Mouse (Mus musculus) midbrain, embryonic 12.5 days (tissue): ENCODE measurements around the gene Ttyh1. TPM values are rescaled to one million over a fixed set of nuclear protein-coding genes. Genes with fewer than 3 reads are reported as not detected.

Experiments
- ATAC-seq: fragments of 200-750 bp; cut with Nextera tagmentation; 2 replicates; pipeline ENCODE4 v1.8.0; 2017; ENCODE audit warnings: low read depth, moderate TSS enrichment, moderate library complexity; ENCODE audit not compliant: low FRiP score
- H3K27ac ChIP-seq: fragments of 300-500 bp; sonication (generic); replicated peaks from 2 replicates; pipeline ENCODE4 v1.5.1; 2016; ENCODE audit warnings: mild to moderate bottlenecking
- H3K27me3 ChIP-seq: fragments of 300-500 bp; sonication (generic); 2 replicates; pipeline ENCODE4 v1.6.1; 2016; ENCODE audit warnings: mild to moderate bottlenecking
- H3K36me3 ChIP-seq: fragments of 300-500 bp; sonication (generic); 2 replicates; pipeline ENCODE4 v1.6.1; 2016
- H3K4me1 ChIP-seq: fragments of 300-500 bp; sonication (generic); 2 replicates; pipeline ENCODE4 v1.6.1; 2016
- H3K4me2 ChIP-seq: fragments of 300-500 bp; sonication (generic); replicated peaks from 2 replicates; pipeline ENCODE4 v1.6.1; 2016; ENCODE audit warnings: mild to moderate bottlenecking, moderate library complexity
- H3K4me3 ChIP-seq: fragments of 300-500 bp; sonication (generic); 2 replicates; pipeline ENCODE4 v1.5.1; 2016; ENCODE audit warnings: mild to moderate bottlenecking
- H3K9ac ChIP-seq: fragments of 300-500 bp; sonication (generic); replicated peaks from 2 replicates; pipeline ENCODE4 v1.6.1; 2016; ENCODE audit warnings: mild to moderate bottlenecking, moderate library complexity
- H3K9me3 ChIP-seq: fragments of 300-500 bp; sonication (generic); 2 replicates; pipeline ENCODE4 v1.6.1; 2016; ENCODE audit warnings: mild to moderate bottlenecking
- WGBS: fragments of 180-500 bp; shearing (Covaris S2); methylation state at CpG from one replicate; pipeline ENCODE4 v1.1.7; 2016; 5-methylcytosine and 5-hydroxymethylcytosine counted together
- polyA plus RNA-seq: library from polyadenylated mRNA; unstranded; fragments of >200 nt; fragmentation: Nextera tagmentation; extraction: Ambion mirVana; gene quantifications from 2 replicates; pipeline ENCODE4 v1.2.1, GENCODE M21; 2016

Ttyh1 gene
- polyA plus RNA-seq, 1 experiment from 2014 or later, result 79.8 TPM

DNA sequence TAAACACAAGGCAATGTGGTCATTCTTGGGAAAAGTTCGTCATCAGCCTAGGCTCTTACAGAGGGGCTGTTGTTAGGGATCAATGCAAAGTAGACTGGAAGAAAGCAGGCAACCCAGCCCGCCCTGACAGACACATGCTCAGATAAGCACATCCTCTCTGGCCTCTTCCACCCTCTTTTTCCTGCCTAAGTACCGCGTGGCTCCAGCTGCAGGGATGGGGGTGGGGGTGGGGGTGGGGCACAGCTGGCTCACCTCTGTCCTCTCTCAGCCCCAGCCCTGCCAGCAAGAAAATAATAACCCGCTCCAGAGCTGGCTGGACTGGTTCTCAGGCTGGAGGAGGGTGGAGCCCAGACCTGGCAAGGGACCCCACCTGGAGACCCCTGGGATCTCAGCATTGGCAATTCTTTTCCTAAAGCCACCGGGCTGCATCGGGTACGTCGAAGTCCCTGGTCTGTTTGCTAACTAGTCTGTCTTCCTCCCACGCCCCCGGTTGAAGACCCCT, 44.4 kb downstream of the Ttyh1 start:
- H3K27me3 ChIP-seq, result 0 out of 2 replicates have a peak, but pooled peaks cover 9% of the 10 kb centered on the region
- no peaks in the 10 kb centered on the region for H3K36me3 ChIP-seq
- H3K4me2 ChIP-seq, result peak overlapping the region; percentile 39
- no peak overlapping the region for H3K27ac ChIP-seq
- ATAC-seq, result peak; percentile 44
- H3K4me3 ChIP-seq, result peak overlapping the region; percentile 29
- H3K9me3 ChIP-seq, result no peaks in the 10 kb centered on the region
- H3K9ac ChIP-seq, result no peak overlapping the region
- peaks cover 16% of the 10 kb centered on the region for H3K4me1 ChIP-seq
- 1% methylated on average over 11 of the region's 11 CpGs for WGBS

DNA sequence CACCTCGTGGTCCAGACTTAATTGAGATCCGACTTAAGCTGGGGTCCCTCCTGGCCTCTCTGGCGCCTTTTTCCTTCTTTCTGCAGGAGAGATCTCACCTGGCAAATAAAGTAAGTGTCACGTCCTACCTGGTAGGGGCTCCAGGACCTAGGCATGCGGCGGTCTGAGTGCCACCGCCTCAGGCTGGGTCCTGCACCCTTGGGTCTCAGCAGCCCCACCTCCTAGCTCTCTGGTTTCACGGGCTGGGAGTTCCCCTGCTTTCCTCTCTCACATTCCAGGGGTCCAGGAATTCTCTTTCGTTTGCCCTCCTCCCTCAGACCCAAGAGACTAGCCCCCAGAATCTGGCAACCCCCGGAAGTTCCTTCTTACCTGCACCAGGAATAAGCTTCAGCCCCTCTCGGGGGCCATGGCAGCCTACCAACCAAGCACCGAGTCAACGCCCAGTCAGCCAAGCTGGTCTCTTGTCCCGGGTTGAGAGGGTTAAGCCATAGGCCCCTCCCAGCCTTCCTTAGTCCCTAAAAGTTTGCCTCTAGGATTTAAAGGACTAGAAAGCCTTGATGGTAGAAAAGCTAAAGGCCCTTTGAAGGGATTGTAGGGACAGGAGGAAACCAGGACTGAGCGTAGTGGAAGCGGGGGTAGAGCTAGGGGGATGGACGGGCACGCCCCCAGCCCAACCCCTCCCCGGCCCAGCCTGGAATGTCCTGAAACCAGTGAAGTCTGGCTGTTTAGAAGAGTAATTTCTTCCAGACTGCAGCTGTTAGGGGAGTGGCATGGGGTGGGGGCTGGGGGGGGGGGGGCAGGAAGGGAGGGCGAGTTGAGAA, 45.1 kb downstream of the Ttyh1 start, which contains the start of gene Cdc42ep5:
Cdc42ep5 (minus strand) TSS at position 771 of the 821 bp plus-strand sequence.
- 1% methylated on average over 19 of the region's 20 CpGs for WGBS
- 0 out of 2 replicates have a peak, but pooled peaks cover 9% of the 10 kb centered on the region for H3K27me3 ChIP-seq
- H3K9ac ChIP-seq, result peak within 1 kb of the TSS; percentile 17; the same call in 1 of the 2 replicates
- H3K4me1 ChIP-seq, result peaks cover 16% of the 10 kb centered on the region
- no peaks in the 10 kb centered on the region for H3K9me3 ChIP-seq
- ATAC-seq, result peak; percentile 77
- H3K4me2 ChIP-seq, result peak within 1 kb of the TSS; percentile 39
- H3K27ac ChIP-seq, result no peak within 1 kb of the TSS
- H3K4me3 ChIP-seq, result peak within 1 kb of the TSS; percentile 29
- H3K36me3 ChIP-seq, result no peaks in the 10 kb centered on the region

DNA sequence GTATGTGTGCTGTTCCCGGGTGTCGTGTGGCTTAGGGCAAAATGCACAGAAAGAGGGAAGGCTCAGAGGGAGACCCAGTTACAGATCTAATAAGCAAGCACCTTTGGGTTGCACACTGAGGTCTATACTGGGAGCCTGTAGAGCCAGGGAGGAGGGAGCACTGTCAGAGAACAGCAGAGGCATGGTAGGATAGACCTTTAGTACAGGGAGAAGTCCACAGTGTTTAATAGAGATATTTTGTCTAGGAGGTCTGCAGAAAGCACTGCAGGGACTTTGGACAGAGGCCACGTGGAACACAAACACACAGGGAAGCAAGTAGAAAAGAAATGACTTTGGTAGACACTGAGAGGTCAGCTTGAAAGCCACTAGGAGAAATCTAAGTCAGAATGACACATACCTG, 46.1 kb downstream of the Ttyh1 start:
- Histone ChIP-seq H3K4me1 (peaks cover 16% of the 10 kb centered on the region), H3K9ac (no peak overlapping the region), H3K4me3 (no peak overlapping the region), H3K36me3 (no peaks in the 10 kb centered on the region), H3K27me3 (0 out of 2 replicates have a peak, but pooled peaks cover 9% of the 10 kb centered on the region), H3K27ac (no peak overlapping the region), H3K9me3 (no peaks in the 10 kb centered on the region), H3K4me2 (peak overlapping the region; percentile 39)
- 17% methylated on average over 3 of the region's 3 CpGs for WGBS
- ATAC-seq, result no peak

GRCm38 (mm10) chr7:4167098-4167497, 47.9 kb downstream of the Ttyh1 start:
- Histone ChIP-seq H3K27ac (no peak overlapping the region), H3K9ac (no peak overlapping the region), H3K27me3 (0 out of 2 replicates have a peak, but pooled peaks cover 9% of the 10 kb centered on the region), H3K4me3 (no peak overlapping the region), H3K4me2 (no peak overlapping the region), H3K36me3 (no peaks in the 10 kb centered on the region), H3K9me3 (no peaks in the 10 kb centered on the region), H3K4me1 (peaks cover 16% of the 10 kb centered on the region)
- ATAC-seq, result no peak

DNA sequence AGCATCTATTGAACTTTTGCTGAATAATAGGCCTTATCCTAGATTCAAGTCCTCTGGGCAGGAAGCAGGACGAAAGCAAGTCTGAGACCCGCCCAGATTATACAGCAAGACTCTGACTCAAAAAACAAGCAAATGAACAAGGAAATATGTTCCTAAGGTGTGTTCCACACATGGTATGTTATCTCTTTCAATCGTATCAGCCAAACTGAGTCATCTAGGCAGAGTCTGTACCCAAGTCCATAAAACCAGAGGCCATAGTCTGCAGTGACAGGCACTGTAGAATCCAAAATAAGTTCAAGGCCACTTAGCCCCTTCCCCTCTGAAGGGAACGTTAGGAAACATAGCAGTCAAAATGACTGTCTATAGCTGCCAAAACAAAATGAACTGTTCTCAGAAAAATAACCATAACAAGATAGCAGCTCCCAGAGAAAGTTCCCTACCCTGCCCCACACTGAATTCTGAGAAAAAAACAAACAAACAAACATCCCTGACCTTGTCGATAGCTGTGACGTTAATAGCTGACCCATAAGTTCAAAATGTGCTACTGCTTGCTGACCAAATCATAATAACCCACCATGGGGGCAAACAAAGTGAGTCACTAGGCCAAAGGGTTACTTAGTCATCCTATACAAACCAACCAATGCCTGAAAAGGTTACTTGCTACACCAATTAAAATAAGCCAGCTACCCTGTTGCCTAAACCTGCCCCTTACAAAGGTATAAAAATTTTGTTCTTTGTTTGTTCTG, 51.2 kb downstream of the Ttyh1 start:
- Histone ChIP-seq H3K4me1 (no peaks in the 10 kb centered on the region), H3K9ac (no peak overlapping the region), H3K27ac (no peak overlapping the region), H3K36me3 (no peaks in the 10 kb centered on the region), H3K4me3 (no peak overlapping the region), H3K9me3 (no peaks in the 10 kb centered on the region), H3K27me3 (no peaks in the 10 kb centered on the region), H3K4me2 (no peak overlapping the region)
- WGBS, result 85% methylated on average over 6 of the region's 6 CpGs
- ATAC-seq, result no peak

- H3K27ac ChIP-seq, result no peak overlapping the region
- H3K27me3 ChIP-seq, result no peaks in the 10 kb centered on the region
- H3K9ac ChIP-seq, result no peak overlapping the region
- H3K36me3 ChIP-seq, result no peaks in the 10 kb centered on the region
- H3K4me2 ChIP-seq, result no peak overlapping the region
- no peak for ATAC-seq
- no peaks in the 10 kb centered on the region for H3K9me3 ChIP-seq
- H3K4me3 ChIP-seq, result no peak overlapping the region
- 49% methylated on average over 3 of the region's 3 CpGs for WGBS
- H3K4me1 ChIP-seq, result no peaks in the 10 kb centered on the region
Observed at GRCm38 (mm10) chr7:4178438-4178837, 59.2 kb downstream of the Ttyh1 start.

Other genes starting within 250 kb of the Ttyh1 start
- gene Gm14548, start 221.3 kb upstream of the Ttyh1 start, polyA plus RNA-seq, result not detected in 2 replicates
- gene Lilra6, start 203.9 kb upstream of the Ttyh1 start, polyA plus RNA-seq, result not detected in 2 replicates
- 1.4 and 1.7 TPM in 2 replicates for gene Lair1, start 56.2 kb upstream of the Ttyh1 start, polyA plus RNA-seq
- gene Leng8, start 17.6 kb downstream of the Ttyh1 start, polyA plus RNA-seq, result 121 and 130 TPM in 2 replicates
- gene Leng9, start 31.0 kb downstream of the Ttyh1 start, polyA plus RNA-seq, result 2.5 and 2.7 TPM in 2 replicates
- gene Cdc42ep5, start 45.5 kb downstream of the Ttyh1 start, polyA plus RNA-seq, result 13.2 and 17.7 TPM in 2 replicates
- gene Lilra5, start 118.3 kb downstream of the Ttyh1 start, polyA plus RNA-seq, result not detected in 2 replicates
- not detected in 2 replicates for gene Ncr1, start 218.3 kb downstream of the Ttyh1 start, polyA plus RNA-seq